Mouse (Mus musculus) kidney, adult 9 months (tissue): Measurements from ENCODE around the gene Phyhd1.

Source experiments
- DNase-seq: peaks from one replicate; pipeline ENCODE4 v3.0.0; 2022

Gene Phyhd1

GRCm38 (mm10) chr2:30285416-30286181, 19.6 kb downstream of the Phyhd1 start:
- no peak for DNase-seq

GRCm38 (mm10) chr2:30286192-30287026, 20.4 kb downstream of the Phyhd1 start, which contains the start of the genes Dolk and Nup188:
Gene Dolk, minus strand, starts transcription at chr2:30286334.
Gene Nup188, plus strand, starts transcription at chr2:30286397.
- DNase-seq, result peak; percentile 96

- DNase-seq, result no peak
Measured at GRCm38 (mm10) chr2:30287027-30287373, 21.0 kb downstream of the Phyhd1 start.

GRCm38 (mm10) chr2:30299525-30299924, 33.5 kb downstream of the Phyhd1 start:
- peak; percentile 31 for DNase-seq

GRCm38 (mm10) chr2:30299966-30300365, 34.0 kb downstream of the Phyhd1 start:
- peak; percentile 25 for DNase-seq

GRCm38 (mm10) chr2:30306087-30306486, 40.1 kb downstream of the Phyhd1 start:
- DNase-seq, result no peak

GRCm38 (mm10) chr2:30309351-30309750, 43.3 kb downstream of the Phyhd1 start:
- no peak for DNase-seq

- no peak for DNase-seq
Measured at GRCm38 (mm10) chr2:30311481-30311880, 45.5 kb downstream of the Phyhd1 start.

- no peak for DNase-seq
Measured at GRCm38 (mm10) chr2:30316136-30316535, 50.1 kb downstream of the Phyhd1 start.

GRCm38 (mm10) chr2:30316955-30317354, 51.0 kb downstream of the Phyhd1 start:
- DNase-seq, result no peak

- no peak for DNase-seq
Measured at GRCm38 (mm10) chr2:30319260-30319659, 53.3 kb downstream of the Phyhd1 start.

GRCm38 (mm10) chr2:30323111-30323510, 57.1 kb downstream of the Phyhd1 start:
- no peak for DNase-seq

GRCm38 (mm10) chr2:30325296-30325695, 59.3 kb downstream of the Phyhd1 start:
- no peak for DNase-seq

GRCm38 (mm10) chr2:30327276-30327675, 61.3 kb downstream of the Phyhd1 start:
- no peak for DNase-seq

GRCm38 (mm10) chr2:30328791-30329190, 62.8 kb downstream of the Phyhd1 start:
- DNase-seq, result no peak
